Mouse (Mus musculus) gastrocnemius, adult 2 months (tissue): ENCODE results near the gene Atp4b. TPM values are rescaled to one million over a fixed set of nuclear protein-coding genes. Genes with fewer than 3 reads are reported as not detected.
A peak's percentile ranks its signal among the peaks of the same experiment; 100 is the strongest.

Source experiments
- DNase-seq: peaks from one replicate; pipeline ENCODE4 v3.0.0; 2022
- H3K27ac ChIP-seq: fragments of 200-600 bp; 2 replicates; pipeline ENCODE4 v1.8.1; 2022; ENCODE audit warnings: mild to moderate bottlenecking
- H3K4me3 ChIP-seq: fragments of 200-600 bp; 2 replicates; pipeline ENCODE4 v1.8.1; 2022; ENCODE audit warnings: mild to moderate bottlenecking, moderate library complexity
- CTCF ChIP-seq: fragments of 200-600 bp; IDR thresholded peaks from 2 replicates; pipeline ENCODE4 v1.8.1; 2022; ENCODE audit warnings: antibody characterized with exemption, mild to moderate bottlenecking, moderate library complexity
- intact Hi-C: fragments of 180-260 bp; cut with DNase I; formaldehyde crosslinking; loops from one replicate; pipeline ENCODE4 v1.15.1; 2025
- total RNA-seq, 2 experiments: library from RNA; stranded (reverse); gene quantifications; 2 replicates each; pipeline ENCODE4 v1.2.3; 2021

Atp4b gene
- total RNA-seq, 2 experiments from 2014 or later: not detected

DNA sequence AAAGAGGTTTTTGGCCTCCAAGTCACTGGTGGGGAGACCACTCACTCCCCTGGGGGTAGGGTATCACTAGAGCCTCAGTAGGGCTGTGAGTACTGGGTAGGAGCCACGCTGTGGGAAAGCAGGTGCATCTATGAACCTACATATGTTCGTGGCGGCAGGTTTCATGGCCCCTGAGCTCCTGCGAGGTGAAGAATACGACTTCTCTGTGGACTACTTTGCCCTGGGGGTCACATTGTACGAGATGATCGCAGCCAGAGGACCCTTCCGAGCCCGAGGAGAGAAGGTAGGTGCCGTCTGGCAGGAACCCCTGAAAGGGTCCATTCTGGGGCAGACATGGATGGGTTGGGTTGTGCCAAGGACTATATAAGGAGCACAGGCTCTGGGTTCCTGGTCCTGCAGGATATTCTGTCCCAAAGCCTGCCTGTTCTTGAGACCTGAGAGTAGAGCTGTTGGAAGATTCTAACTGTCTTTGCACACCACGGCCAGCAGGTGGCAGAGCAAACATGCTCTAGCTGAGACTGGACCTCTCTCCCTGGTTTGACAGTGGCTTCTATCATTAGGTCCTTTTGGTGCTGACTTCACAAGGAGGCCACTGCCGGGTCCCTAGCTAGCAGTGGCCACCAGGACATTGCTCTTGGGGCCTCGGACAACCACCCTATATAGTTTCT is 16.4 kb upstream of the Atp4b start:
- TF ChIP-seq CTCF: peak; percentile 80
- peak; percentile 71 for DNase-seq
- intact Hi-C loops: loop anchor here (1.0 to 2.0 kb wide), 3 partner anchors 49 to 340 kb away; no protein-coding TSS in a partner anchor
- H3K27ac ChIP-seq: peak overlapping the region; percentile 28; the same call in 1 of the 2 replicates
- no peak overlapping the region for H3K4me3 ChIP-seq

DNA sequence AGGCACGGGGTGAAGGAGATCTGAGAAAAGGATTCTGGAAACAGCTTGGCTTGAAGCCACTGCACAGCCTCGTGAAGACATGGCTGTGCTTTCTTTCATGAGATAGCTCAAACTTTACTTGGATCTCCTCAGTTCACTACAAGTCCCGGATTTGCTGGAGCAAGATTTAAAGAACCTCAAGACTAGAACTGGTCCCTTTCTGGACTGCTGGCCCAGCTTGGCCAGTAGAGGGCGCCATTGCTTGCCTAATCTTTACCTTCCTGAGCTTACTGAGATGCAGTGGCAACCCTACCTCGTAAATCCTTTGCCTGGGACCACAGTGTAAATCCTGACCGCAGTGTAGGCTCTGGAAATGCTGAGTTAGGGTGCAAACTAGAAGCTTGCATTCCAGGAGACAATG is 15.0 kb upstream of the Atp4b start:
- Histone ChIP-seq H3K27ac (no peak overlapping the region), H3K4me3 (no peak overlapping the region)
- intact Hi-C loops: no loop called here
- DNase-seq: peak; percentile 80
- TF ChIP-seq CTCF: peak; percentile 88

DNA sequence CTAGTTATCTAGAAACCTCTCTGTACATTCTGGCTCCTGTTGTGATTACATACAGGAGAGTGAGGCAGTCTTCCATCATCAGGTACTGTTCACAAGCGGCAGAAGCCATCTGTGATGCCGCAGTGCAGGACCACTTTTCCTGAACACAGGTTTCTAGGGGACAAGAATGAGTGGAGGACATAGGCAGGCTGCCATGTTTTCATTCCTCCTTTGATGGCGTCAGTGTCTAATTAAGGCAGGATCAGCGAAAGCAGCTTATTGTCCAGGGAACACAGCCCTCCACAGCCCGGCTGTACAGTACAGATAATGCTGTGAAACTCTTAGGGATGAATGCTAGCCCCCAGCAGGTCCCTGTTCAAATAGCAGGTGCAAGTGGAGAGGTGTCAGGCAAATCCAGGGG is 9.4 kb upstream of the Atp4b start:
- no peak overlapping the region for H3K27ac ChIP-seq
- DNase-seq: no peak
- no peak for TF ChIP-seq CTCF

DNA sequence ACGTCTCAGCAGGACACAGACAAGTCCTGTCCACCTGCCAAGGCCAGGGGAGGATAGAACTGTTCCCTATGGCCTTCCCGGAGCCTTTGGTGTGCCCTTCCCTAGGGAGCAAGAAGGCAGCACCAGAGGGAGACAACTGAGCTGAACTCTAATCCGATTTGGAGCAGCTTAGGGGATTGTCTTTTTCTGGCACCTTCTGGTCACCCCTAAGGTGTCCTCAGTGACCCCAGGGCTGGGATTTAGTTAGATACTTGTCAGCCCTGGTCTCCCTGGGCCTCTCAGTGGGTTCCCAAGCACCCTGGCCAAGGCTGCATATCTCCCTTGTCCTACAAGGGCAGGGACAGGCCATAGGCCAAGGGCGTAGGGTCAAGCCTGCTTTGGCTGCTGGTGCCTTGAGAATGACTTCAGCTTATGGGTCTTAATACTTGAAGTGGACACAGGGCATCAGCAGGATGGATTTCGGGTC is 8.1 kb upstream of the Atp4b start, which contains the start of gene Grk1:
Gene Grk1 (plus strand): TSS at position 416 of the 466 bp plus-strand sequence.
- no peak for DNase-seq
- intact Hi-C loops: loop anchor here (10.0 kb wide), 1 partner anchor 330 kb away; no protein-coding TSS in a partner anchor
- Histone ChIP-seq H3K27ac (no peak within 1 kb of the TSS), H3K4me3 (no peak within 1 kb of the TSS)
- no peak for TF ChIP-seq CTCF

More for the DNA sequence above, 9.4 kb upstream of the Atp4b start:
- H3K4me3 ChIP-seq: no peak overlapping the region
- intact Hi-C loops: loop anchor here (10.0 kb wide), 1 partner anchor 329 kb away; no protein-coding TSS in a partner anchor

DNA sequence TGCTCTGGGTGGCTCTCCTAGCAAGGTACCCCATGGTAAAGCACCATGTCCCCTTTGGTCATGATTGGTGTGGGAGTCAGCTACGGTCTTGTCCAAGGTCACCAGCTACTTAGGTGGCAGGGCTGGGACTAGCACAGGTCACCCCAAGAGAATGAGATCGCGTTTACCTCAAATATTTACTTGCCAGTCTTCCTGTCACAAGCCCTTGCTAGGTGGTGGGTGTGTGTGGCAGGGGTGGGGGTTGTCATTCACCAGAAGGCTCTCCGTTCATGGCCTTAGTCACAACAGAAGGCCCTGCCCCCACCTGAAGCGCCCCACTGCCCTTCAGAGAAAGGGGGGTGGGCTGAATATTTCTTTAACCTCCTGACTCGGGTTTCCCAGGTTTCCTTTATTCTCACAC is 6.9 kb upstream of the Atp4b start:
- TF ChIP-seq CTCF: no peak

DNA sequence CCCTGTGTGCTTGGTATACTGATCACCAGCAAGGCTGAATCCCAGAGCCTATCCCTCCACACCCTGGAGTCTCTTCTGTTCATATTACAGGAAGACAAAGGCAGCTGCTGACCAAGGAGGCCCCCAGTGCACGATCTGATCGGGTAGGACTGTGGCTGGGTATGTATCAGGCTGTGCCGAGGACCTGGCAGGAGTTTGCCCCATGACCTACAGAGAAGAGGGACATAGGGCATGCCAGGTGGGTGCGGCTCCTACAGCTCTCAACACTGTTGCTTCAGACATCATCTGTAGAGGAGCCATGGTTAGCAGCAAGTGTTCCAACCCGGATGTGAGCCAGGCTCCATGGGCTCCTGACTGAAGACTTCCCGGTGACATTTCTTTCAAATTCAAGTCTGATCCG is 2.8 kb downstream of the Atp4b start:
- DNase-seq: no peak
- intact Hi-C loops: no loop called here
- TF ChIP-seq CTCF: no peak

More for the DNA sequence above, 6.9 kb upstream of the Atp4b start:
- intact Hi-C loops: loop anchor here (10.0 kb wide), 1 partner anchor 331 kb away; no protein-coding TSS in a partner anchor
- Histone ChIP-seq H3K27ac (no peak overlapping the region), H3K4me3 (no peak overlapping the region)
- DNase-seq: no peak

DNA sequence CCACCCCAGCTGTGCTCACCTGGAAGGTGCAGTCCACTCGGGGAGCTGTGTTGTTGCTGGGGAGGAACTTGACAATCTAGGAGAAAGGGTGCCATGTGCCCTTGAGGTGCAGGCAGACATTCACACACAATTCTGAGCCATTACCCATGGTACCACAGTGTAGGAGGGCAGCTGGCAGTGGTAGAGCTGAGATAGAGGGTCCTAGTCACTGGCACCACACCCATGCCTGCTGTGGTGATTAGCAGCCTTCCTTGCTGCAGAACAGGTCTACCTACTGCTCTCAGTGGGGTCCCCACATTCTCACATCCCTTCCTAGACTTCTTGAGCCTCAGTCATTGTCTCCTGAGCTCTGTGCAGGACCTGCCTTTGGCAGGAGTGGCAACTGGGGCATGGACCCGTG is 7.9 kb downstream of the Atp4b start:
- no peak for TF ChIP-seq CTCF
- Histone ChIP-seq H3K4me3 (no peak overlapping the region), H3K27ac (no peak overlapping the region)
- DNase-seq: no peak
- intact Hi-C loops: no loop called here

More for the DNA sequence above, 2.8 kb downstream of the Atp4b start:
- Histone ChIP-seq H3K27ac (no peak overlapping the region), H3K4me3 (no peak overlapping the region)

DNA sequence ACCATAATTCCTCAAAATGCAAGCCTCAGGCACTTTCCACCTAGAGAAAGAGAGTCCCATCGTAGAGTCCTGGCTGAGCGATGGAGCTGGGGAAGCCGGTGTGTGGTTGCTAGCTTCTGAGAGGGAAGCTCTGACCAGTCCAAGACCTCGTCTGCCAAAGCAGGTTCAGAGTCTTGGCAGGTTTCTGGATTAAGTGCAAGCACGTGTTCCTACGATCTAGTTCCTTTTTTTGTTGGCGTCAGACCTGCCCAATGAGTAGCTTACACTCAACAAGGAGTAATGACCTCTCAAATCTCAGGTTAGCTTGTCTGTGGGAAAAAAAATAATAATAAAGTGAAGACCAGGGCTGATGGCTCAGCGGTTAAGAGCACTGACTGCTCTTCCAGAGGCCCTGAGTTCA is 8.9 kb downstream of the Atp4b start:
- intact Hi-C loops: no loop called here
- no peak for TF ChIP-seq CTCF
- Histone ChIP-seq H3K27ac (no peak overlapping the region), H3K4me3 (no peak overlapping the region)
- no peak for DNase-seq

DNA sequence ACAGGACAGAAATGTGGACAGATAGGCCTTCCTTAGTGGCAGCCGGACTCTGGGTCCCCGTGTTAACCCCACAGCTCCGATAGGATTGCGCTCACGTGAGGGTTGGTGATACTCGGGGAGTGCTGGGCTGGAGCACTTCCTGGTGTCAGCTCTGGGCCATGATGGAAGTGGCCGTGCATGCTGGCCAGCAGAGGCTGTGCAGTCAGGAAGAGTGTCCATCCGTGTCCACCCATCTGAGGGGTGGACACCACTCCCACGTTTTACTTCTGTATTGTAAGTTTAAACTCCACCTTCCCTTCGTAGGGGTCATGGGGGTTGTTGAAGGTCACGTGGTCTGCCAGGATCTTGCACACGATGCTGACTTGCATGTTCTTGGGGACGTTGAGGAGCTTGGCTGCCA is 10.3 kb downstream of the Atp4b start:
- H3K4me3 ChIP-seq: no peak overlapping the region

DNA sequence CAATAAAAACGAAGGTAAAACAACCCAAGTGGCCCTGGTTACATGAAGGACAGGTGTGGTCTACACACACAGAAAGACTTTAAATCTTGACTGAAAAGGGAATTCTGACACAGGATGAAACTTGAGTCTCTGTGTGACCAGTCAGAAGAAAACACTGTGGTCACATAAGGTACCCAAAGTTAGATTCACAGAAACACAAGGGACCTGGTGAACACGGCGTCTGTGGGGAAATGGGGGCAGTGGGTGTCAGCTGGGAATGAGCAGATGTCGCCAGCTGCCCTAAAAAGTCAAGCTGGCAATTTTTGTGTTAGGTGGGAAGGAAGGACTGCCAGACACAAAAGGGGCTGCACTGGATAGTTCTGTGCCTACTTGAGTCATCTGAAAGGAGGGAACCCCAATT is 13.6 kb downstream of the Atp4b start:
- intact Hi-C loops: no loop called here
- DNase-seq: no peak
- TF ChIP-seq CTCF: no peak

More for the DNA sequence above, 10.3 kb downstream of the Atp4b start:
- DNase-seq: no peak
- no peak overlapping the region for H3K27ac ChIP-seq
- TF ChIP-seq CTCF: no peak
- intact Hi-C loops: no loop called here

DNA sequence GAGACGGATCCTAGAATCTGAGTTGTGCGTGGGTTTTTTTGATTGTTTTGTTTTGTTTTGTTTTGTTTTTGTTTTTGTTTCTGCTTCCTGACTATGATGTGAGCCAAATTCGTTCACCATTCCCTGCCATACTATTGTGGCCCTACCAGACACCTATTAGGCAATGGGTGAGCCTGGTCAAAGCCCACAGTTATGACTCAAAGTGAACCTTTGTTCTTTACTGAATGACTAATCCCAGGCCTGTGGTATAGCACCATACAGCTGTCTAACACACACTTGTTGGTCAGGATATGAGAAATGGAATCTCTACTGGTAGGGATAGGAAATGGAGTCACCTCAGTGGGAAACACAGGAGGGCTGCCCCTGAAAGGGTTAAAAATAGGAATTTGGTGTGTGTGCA is 14.1 kb downstream of the Atp4b start:
- no peak for DNase-seq
- no peak overlapping the region for H3K4me3 ChIP-seq
- intact Hi-C loops: no loop called here
- no peak for TF ChIP-seq CTCF
- H3K27ac ChIP-seq: no peak overlapping the region

More for the DNA sequence above, 13.6 kb downstream of the Atp4b start:
- H3K4me3 ChIP-seq: no peak overlapping the region
- H3K27ac ChIP-seq: no peak overlapping the region

DNA sequence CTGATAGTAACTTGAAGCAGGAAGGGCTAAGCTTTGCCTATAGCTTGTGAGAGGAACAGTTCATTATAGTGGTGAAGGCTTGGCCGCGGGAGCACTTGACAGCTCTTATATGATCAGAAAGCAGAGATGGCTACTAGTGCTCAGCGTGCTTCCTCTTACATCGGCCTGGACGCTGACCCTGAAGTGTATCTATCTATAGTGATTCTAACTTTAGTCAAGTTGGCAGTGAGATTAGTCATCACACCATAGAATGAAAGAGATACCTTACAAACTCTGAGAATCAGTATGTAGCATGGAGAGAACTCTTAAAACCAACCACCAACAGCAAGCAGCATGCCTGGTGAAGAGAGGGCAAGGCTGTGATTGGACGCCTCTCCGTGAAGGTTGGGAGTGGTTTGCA is 15.0 kb downstream of the Atp4b start:
- Histone ChIP-seq H3K27ac (peak overlapping the region; percentile 16; the same call in 1 of the 2 replicates), H3K4me3 (no peak overlapping the region)
- intact Hi-C loops: no loop called here
- DNase-seq: no peak
- no peak for TF ChIP-seq CTCF

DNA sequence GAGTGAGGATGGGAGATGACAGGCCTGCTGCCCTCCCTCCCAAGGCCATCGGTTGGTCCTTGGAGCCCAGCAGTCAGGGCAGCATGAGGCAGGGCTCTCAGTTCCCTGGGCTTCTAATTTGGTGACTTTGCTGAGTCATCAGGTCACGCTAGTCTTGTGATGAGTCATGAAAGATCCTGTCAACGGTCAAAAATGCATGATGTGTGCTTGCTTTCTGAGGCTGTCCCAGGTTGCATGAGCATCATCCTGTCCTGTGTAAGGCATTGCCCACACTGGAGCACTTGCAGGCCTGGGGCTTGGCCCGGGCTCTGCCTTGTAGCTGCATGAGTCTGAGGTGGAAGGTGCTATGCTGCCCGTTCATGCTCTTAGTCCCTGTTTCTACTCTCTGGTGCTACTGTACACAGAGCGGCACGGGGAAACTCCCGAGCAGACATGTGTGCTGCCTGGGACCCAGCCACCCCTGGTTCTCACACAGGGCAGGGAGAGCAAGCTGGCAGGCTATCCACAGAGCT is 23.4 kb downstream of the Atp4b start:
- TF ChIP-seq CTCF: no peak
- DNase-seq: no peak
- no peak overlapping the region for H3K4me3 ChIP-seq
- intact Hi-C loops: no loop called here
- H3K27ac ChIP-seq: peak overlapping the region; percentile 51

DNA sequence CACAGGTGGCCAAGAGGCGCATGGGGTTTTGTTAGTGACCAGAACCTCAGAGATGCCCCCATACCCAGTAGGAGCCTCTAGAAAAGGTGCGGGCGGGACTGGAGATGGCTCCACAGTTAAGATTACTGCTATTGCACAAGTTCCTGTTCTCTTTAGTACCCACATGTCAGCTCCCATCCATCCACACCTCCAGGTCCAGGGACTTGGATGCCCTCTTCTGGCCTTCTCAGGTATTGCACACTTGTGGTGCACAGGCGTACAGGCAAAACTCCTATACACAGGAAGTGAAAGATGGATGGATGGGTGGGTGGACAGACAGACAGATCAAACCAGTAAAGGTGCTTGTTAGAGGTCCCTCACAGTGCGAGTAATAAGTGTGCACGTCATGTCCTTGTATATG is 34.8 kb downstream of the Atp4b start:
- Histone ChIP-seq H3K4me3 (no peak overlapping the region), H3K27ac (no peak overlapping the region)
- intact Hi-C loops: no loop called here
- peak; percentile 19; the same call in 1 of the 2 replicates for TF ChIP-seq CTCF
- no peak for DNase-seq
